Mouse (Mus musculus) neural tube, embryonic 10.5 days (tissue): ENCODE results near the gene Shisal2b.

Experiments
- DNase-seq: peaks from one replicate; pipeline ENCODE4 v3.0.0-alpha.2; 2017; ENCODE audit warnings: low spot score; ENCODE audit errors: extremely low spot score

Shisal2b gene

GRCm38 (mm10) chr13:104816635-104817571 is 46.8 kb downstream of the Shisal2b start, which contains the start of gene Cwc27:
Cwc27 (minus strand) TSS chr13:104817142.
- DNase-seq: peak; percentile 87

DNA sequence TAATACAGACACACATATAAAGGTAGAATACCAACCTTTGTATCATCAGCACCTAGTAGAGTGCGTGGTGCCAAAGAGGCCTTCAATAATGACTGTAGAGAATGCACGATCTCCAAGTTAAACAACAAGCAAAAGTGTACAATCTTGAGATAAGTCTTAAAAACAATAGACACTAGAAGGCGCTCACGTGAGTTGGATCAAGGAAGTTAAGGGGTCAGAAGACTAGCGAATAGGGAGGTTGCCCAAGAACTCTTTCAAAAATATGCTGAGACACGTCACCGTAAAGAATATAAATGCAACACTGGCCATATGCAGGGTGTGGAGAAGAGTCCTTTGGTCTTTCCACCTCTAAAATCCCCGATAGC is 47.4 kb downstream of the Shisal2b start:
- no peak for DNase-seq

DNA sequence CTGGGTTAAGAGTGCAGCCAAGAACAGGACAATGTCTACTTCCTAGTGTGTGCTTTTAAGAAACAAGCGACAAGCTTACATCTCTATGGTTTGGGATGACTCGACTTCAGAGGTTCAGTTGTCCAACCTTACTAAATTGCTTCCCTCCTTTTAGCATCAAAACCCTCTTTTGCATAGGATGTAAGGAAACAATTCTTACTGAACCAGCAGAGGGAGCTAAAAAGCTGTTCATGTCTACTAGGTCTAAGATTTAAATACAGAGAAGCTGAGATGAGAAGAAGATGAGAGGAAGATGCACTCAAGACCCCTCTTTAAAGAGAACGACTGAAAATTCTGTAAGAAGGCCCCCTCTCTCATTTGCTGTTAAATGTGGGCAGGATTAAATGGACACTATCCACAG is 58.0 kb downstream of the Shisal2b start:
- DNase-seq: no peak

- DNase-seq: no peak
Measured at GRCm38 (mm10) chr13:104799566-104800182, 64.0 kb downstream of the Shisal2b start.

GRCm38 (mm10) chr13:104799067-104799466 is 64.6 kb downstream of the Shisal2b start:
- no peak for DNase-seq
